Mouse (Mus musculus) brain, embryonic 18.5 days (tissue): ENCODE data around the gene Plppr2.
A peak's percentile ranks its signal among the peaks of the same experiment; 100 is the strongest.

Source experiments
- DNase-seq: peaks from one replicate; pipeline ENCODE4 v3.0.0-alpha.2; 2012; ENCODE audit warnings: low read depth, low spot score

The Plppr2 gene

GRCm38 (mm10) chr9:21932445-21933137 lies 4.2 kb upstream of the Plppr2 start:
- DNase-seq = no peak

- no peak for DNase-seq
These were observed 2.8 kb upstream of the Plppr2 start for GRCm38 (mm10) chr9:21934021-21934420.

- no peak for DNase-seq
These were observed 1.2 kb upstream of the Plppr2 start for GRCm38 (mm10) chr9:21935466-21936131.

GRCm38 (mm10) chr9:21937711-21938175 lies 910 bp downstream of the Plppr2 start:
- DNase-seq = no peak

GRCm38 (mm10) chr9:21938234-21938855 lies 1.5 kb downstream of the Plppr2 start:
- DNase-seq = no peak

- no peak for DNase-seq
These were observed 6.2 kb downstream of the Plppr2 start for GRCm38 (mm10) chr9:21943046-21943445.

- no peak for DNase-seq
These were observed 6.8 kb downstream of the Plppr2 start for GRCm38 (mm10) chr9:21943638-21944037.

GRCm38 (mm10) chr9:21944267-21944666 lies 7.4 kb downstream of the Plppr2 start:
- no peak for DNase-seq

GRCm38 (mm10) chr9:21947540-21948130 lies 10.8 kb downstream of the Plppr2 start:
- DNase-seq = no peak

- no peak for DNase-seq
These were observed 11.3 kb downstream of the Plppr2 start for GRCm38 (mm10) chr9:21948146-21948545.

- no peak for DNase-seq
These were observed 12.0 kb downstream of the Plppr2 start for GRCm38 (mm10) chr9:21948790-21949189.

- no peak for DNase-seq
These were observed 13.5 kb downstream of the Plppr2 start for GRCm38 (mm10) chr9:21950322-21950721.

GRCm38 (mm10) chr9:21951977-21952376 lies 15.1 kb downstream of the Plppr2 start:
- no peak for DNase-seq

GRCm38 (mm10) chr9:21953600-21953999 lies 16.8 kb downstream of the Plppr2 start:
- DNase-seq = peak; percentile 75

GRCm38 (mm10) chr9:21954635-21955034 lies 17.8 kb downstream of the Plppr2 start:
- DNase-seq = no peak

- no peak for DNase-seq
These were observed 18.4 kb downstream of the Plppr2 start for GRCm38 (mm10) chr9:21955225-21955569.

- peak; percentile 98 for DNase-seq
These were observed 18.9 kb downstream of the Plppr2 start, which contains the start of gene Swsap1 for GRCm38 (mm10) chr9:21955570-21956281. Gene Swsap1 (plus strand): TSS chr9:21955755.

GRCm38 (mm10) chr9:21958372-21958771 lies 21.5 kb downstream of the Plppr2 start:
- no peak for DNase-seq

GRCm38 (mm10) chr9:21959244-21959643 lies 22.4 kb downstream of the Plppr2 start:
- no peak for DNase-seq

- DNase-seq = no peak
These were observed 23.3 kb downstream of the Plppr2 start for GRCm38 (mm10) chr9:21960135-21960534.

- no peak for DNase-seq
These were observed 23.9 kb downstream of the Plppr2 start for GRCm38 (mm10) chr9:21960558-21961208.
